Comparison of ENCODE assay signal across 14 mouse cellular contexts in genomic region chr11:17086106-17086505, GRCm38 (mm10). TPM values are rescaled to one million over a fixed set of nuclear protein-coding genes. Genes with fewer than 3 reads are reported as not detected.
DNase-seq lines count a peak whose midpoint lies in the region; ATAC-seq and TF ChIP-seq lines count a peak whose summit lies in the region.
"Had no signal": no experiment of that assay in that cellular context is flagged by ENCODE, and none has a peak within 500 bp of the region (broad histone marks: within the 10 kb centered on the region; RNA-seq: fewer than 3 reads in every experiment).

No protein-coding gene starts in this region.

- H3K4me1 ChIP-seq in kidney, embryonic 15.5 days, result peaks cover 7% of the 10 kb centered on the region; the same call in 1 of the 2 replicates
- H3K4me1 ChIP-seq in ES-E14 (ENCODE audit: control insufficient read depth in 2 of 2, insufficient read depth in 2 of 2, low read length in 2 of 2, poor library complexity in 1 of 2), result no peaks in the 10 kb centered on the region
- no peaks in the 10 kb centered on the region for H3K4me1 ChIP-seq in kidney, embryonic 16.5 days (ENCODE audit: insufficient read depth, low read length)
- no peaks in the 10 kb centered on the region for H3K4me1 ChIP-seq in intestine, embryonic 15.5 days (replicated peaks)

- in situ Hi-C loops in ES-E14 (cut with MboI; ENCODE audit: low sequenced_read_pairs in 2 of 2, unreplicated experiment in 2 of 2), result no loop called here

- H3K4me3 ChIP-seq in kidney, embryonic 15.5 days (replicated peaks), result no peak overlapping the region
- H3K4me3 ChIP-seq in ES-E14 (ENCODE audit: insufficient read depth in 1 of 2, low read depth in 1 of 2, low read length in 2 of 2, poor library complexity in 1 of 2, severe bottlenecking in 1 of 2), result no peak overlapping the region
- H3K4me3 ChIP-seq in kidney, embryonic 16.5 days (ENCODE audit: low read length), result no peak overlapping the region
- no peak overlapping the region for H3K4me3 ChIP-seq in intestine, embryonic 15.5 days (replicated peaks)
- H3K4me3 ChIP-seq: embryonic facial prominence, embryonic 13.5 days had no signal

- WGBS in kidney, embryonic 15.5 days, result 7% methylated on average over 5 of the region's 5 CpGs
- WGBS in kidney, embryonic 16.5 days, result 4% methylated on average over 5 of the region's 5 CpGs
- 33% methylated on average over 5 of the region's 5 CpGs for WGBS in intestine, embryonic 15.5 days

- no peak for DNase-seq in frontal cortex, postnatal 25 days (ENCODE audit: low spot score in 2 of 2)
- DNase-seq in kidney, postnatal 10 days, result no peak
- DNase-seq in ES-E14 (ENCODE audit: low read depth, low spot score), result no peak
- no peak for DNase-seq in gastrocnemius, postnatal 4 days (ENCODE audit: low spot score in 2 of 2)
- DNase-seq: cerebellum, adult 11 months; gastrocnemius, postnatal 10 days; thymus, adult 18-20 months had no signal

- no peak overlapping the region for H3K27ac ChIP-seq in kidney, embryonic 15.5 days
- H3K27ac ChIP-seq in ES-E14 (ENCODE audit: insufficient read depth, low read depth, low read length, poor library complexity, severe bottlenecking), result no peak overlapping the region
- H3K27ac ChIP-seq in kidney, embryonic 16.5 days (ENCODE audit: low read length), result no peak overlapping the region
- H3K27ac ChIP-seq in intestine, embryonic 15.5 days, result no peak overlapping the region
- H3K27ac ChIP-seq: embryonic facial prominence, embryonic 13.5 days; macrophage had no signal

- H3K4me2 ChIP-seq in kidney, embryonic 15.5 days, result no peak overlapping the region
- no peak overlapping the region for H3K4me2 ChIP-seq in kidney, embryonic 16.5 days (replicated peaks; ENCODE audit: low read depth, low read length)
- H3K4me2 ChIP-seq in intestine, embryonic 15.5 days (replicated peaks), result no peak overlapping the region
- H3K4me2 ChIP-seq: embryonic facial prominence, embryonic 13.5 days had no signal

- H3K27me3 ChIP-seq in kidney, embryonic 15.5 days, result no peaks in the 10 kb centered on the region
- no peaks in the 10 kb centered on the region for H3K27me3 ChIP-seq in kidney, embryonic 16.5 days (ENCODE audit: insufficient read depth, low read length)
- no peaks in the 10 kb centered on the region for H3K27me3 ChIP-seq in intestine, embryonic 15.5 days (replicated peaks)
- H3K27me3 ChIP-seq: embryonic facial prominence, embryonic 13.5 days had no signal

- no peaks in the 10 kb centered on the region for H3K36me3 ChIP-seq in kidney, embryonic 15.5 days
- H3K36me3 ChIP-seq in ES-E14 (ENCODE audit: control insufficient read depth, insufficient read depth, low read length, poor library complexity, severe bottlenecking), result no peaks in the 10 kb centered on the region
- no peaks in the 10 kb centered on the region for H3K36me3 ChIP-seq in kidney, embryonic 16.5 days (ENCODE audit: insufficient read depth, low read length)
- no peaks in the 10 kb centered on the region for H3K36me3 ChIP-seq in intestine, embryonic 15.5 days
- H3K36me3 ChIP-seq: embryonic facial prominence, embryonic 13.5 days had no signal

- peak; percentile 82 for ATAC-seq in frontal cortex, adult (ENCODE audit: low TSS enrichment)
- peak; percentile 60 for ATAC-seq in kidney, embryonic 15.5 days (replicated peaks; ENCODE audit: low FRiP score)
- peak; percentile 85 for ATAC-seq in kidney, embryonic 16.5 days (ENCODE audit: low FRiP score, low TSS enrichment)
- no peak for ATAC-seq in intestine, embryonic 15.5 days
- ATAC-seq: intestine, postnatal 0 days had no signal

- H3K9me3 ChIP-seq in kidney, embryonic 15.5 days (replicated peaks), result no peaks in the 10 kb centered on the region
- no peaks in the 10 kb centered on the region for H3K9me3 ChIP-seq in ES-E14 (ENCODE audit: control insufficient read depth, insufficient read depth, low read depth, low read length)
- no peaks in the 10 kb centered on the region for H3K9me3 ChIP-seq in kidney, embryonic 16.5 days (ENCODE audit: low read length)
- no peaks in the 10 kb centered on the region for H3K9me3 ChIP-seq in intestine, embryonic 15.5 days
- H3K9me3 ChIP-seq: embryonic facial prominence, embryonic 13.5 days had no signal

- H3K9ac ChIP-seq in kidney, embryonic 15.5 days, result no peak overlapping the region
- H3K9ac ChIP-seq in ES-E14 (ENCODE audit: insufficient read depth, low read depth, low read length, poor library complexity, severe bottlenecking), result no peak overlapping the region
- no peak overlapping the region for H3K9ac ChIP-seq in kidney, embryonic 16.5 days (replicated peaks; ENCODE audit: low read length)
- H3K9ac ChIP-seq in intestine, embryonic 15.5 days, result no peak overlapping the region
- H3K9ac ChIP-seq: embryonic facial prominence, embryonic 13.5 days had no signal

TF ChIP-seq in ES-E14, 5 proteins besides CTCF, POLR2A, EP300 and RAD21:
- TF ChIP-seq CHD2 (IDR thresholded peaks at IDR 0.05; ENCODE audit: low read depth, low read length) (no peak), ZNF384 (IDR thresholded peaks at IDR 0.05; ENCODE audit: low read depth, low read length) (no peak), HCFC1 (IDR thresholded peaks at IDR 0.05; ENCODE audit: borderline replicate concordance, insufficient read depth, low read length) (no peak), MAFK (IDR thresholded peaks at IDR 0.05; ENCODE audit: insufficient read depth, low read depth, low read length) (peak; percentile 59; the same call in 1 of the 2 replicates), ZC3H11A (IDR thresholded peaks at IDR 0.05; ENCODE audit: borderline replicate concordance, low read depth, low read length) (no peak)
TF ChIP-seq in ES-E14: peak in this region for 1.

RNA-seq across cellular contexts. Expression of gene Plek, which starts 33.9 kb away (rescaled TPM):
- 1.6 and 2.9 TPM in 2 replicates for polyA plus RNA-seq in kidney, embryonic 15.5 days (2015; fragmentation: Nextera tagmentation; extraction: Ambion mirVana)
- 0.05 and 0.54 TPM in 2 replicates for total RNA-seq in ES-E14 (2012; rRNA removed)
- polyA plus RNA-seq in kidney, embryonic 16.5 days (2015; fragmentation: Nextera tagmentation; extraction: Ambion mirVana), result 1.6 TPM in 2 replicates
- 1 to 10 TPM; 4.4 to 4.5 TPM for total RNA-seq in gastrocnemius, postnatal 4 days (2021)
- polyA plus RNA-seq in intestine, embryonic 15.5 days (2015; fragmentation: Nextera tagmentation; extraction: Ambion mirVana), result 2.2 and 2.6 TPM in 2 replicates

RNA-seq across cellular contexts. Expression of gene Cnrip1, which starts 34.7 kb away (rescaled TPM):
- 30.0 and 34.2 TPM in 2 replicates for polyA plus RNA-seq in kidney, embryonic 15.5 days (2015; fragmentation: Nextera tagmentation; extraction: Ambion mirVana)
- total RNA-seq in ES-E14 (2012; rRNA removed), result 0.48 and 0.49 TPM in 2 replicates
- 31.4 and 32.4 TPM in 2 replicates for polyA plus RNA-seq in kidney, embryonic 16.5 days (2015; fragmentation: Nextera tagmentation; extraction: Ambion mirVana)
- total RNA-seq in gastrocnemius, postnatal 4 days (2021), result 10 to 100 TPM; 14.0 to 14.9 TPM
- 24.3 and 25.6 TPM in 2 replicates for polyA plus RNA-seq in intestine, embryonic 15.5 days (2015; fragmentation: Nextera tagmentation; extraction: Ambion mirVana)
